Mouse (Mus musculus) erythroblast, embryonic 14.5 days (primary cell): Measurements from ENCODE around the gene Ctrc.

ENCODE experiments used
- GATA1 ChIP-seq: IDR thresholded peaks from 2 replicates; pipeline ENCODE4 v1.6.1; 2012; ENCODE audit warnings: low read length, inconsistent platforms, mixed read lengths
- TAL1 ChIP-seq: IDR thresholded peaks from 3 replicates; pipeline ENCODE4 v1.6.1; 2012; ENCODE audit warnings: low read length, inconsistent platforms, mixed read lengths

- TF ChIP-seq GATA1 (no peak), TAL1 (no peak)
Measured at GRCm38 (mm10) chr4:141816267-141816666, 29.9 kb downstream of the Ctrc start.
